Mouse (Mus musculus) stomach, embryonic 15.5 days (tissue): ENCODE results near the gene Crip3. TPM values are rescaled to one million over a fixed set of nuclear protein-coding genes. Genes with fewer than 3 reads are reported as not detected.
A peak's percentile ranks its signal among the peaks of the same experiment; 100 is the strongest.

ENCODE experiments used
- ATAC-seq: fragments of 200-750 bp; cut with Nextera tagmentation; 2 replicates; pipeline ENCODE4 v1.8.0; 2017; ENCODE audit warnings: low read depth, moderate number of reproducible peaks, moderate TSS enrichment; ENCODE audit not compliant: insufficient read depth, low FRiP score
- H3K27ac ChIP-seq: fragments of 300-500 bp; sonication (generic); 2 replicates; pipeline ENCODE4 v1.5.1; 2015; ENCODE audit warnings: mild to moderate bottlenecking, inconsistent platforms
- H3K27me3 ChIP-seq: fragments of 300-500 bp; sonication (generic); replicated peaks from 2 replicates; pipeline ENCODE4 v1.6.1; 2015; ENCODE audit warnings: inconsistent platforms
- H3K36me3 ChIP-seq: fragments of 300-500 bp; sonication (generic); 2 replicates; pipeline ENCODE4 v1.6.1; 2015; ENCODE audit warnings: inconsistent platforms
- H3K4me1 ChIP-seq: fragments of 300-500 bp; sonication (generic); 2 replicates; pipeline ENCODE4 v1.6.1; 2015; ENCODE audit warnings: inconsistent platforms
- H3K4me2 ChIP-seq: fragments of 300-500 bp; sonication (generic); 2 replicates; pipeline ENCODE4 v1.6.1; 2015; ENCODE audit warnings: mild to moderate bottlenecking, inconsistent platforms
- H3K4me3 ChIP-seq: fragments of 300-500 bp; sonication (generic); replicated peaks from 2 replicates; pipeline ENCODE4 v1.5.1; 2015; ENCODE audit warnings: inconsistent platforms
- H3K9ac ChIP-seq: fragments of 300-500 bp; sonication (generic); 2 replicates; pipeline ENCODE4 v1.6.1; 2015; ENCODE audit warnings: inconsistent platforms
- H3K9me3 ChIP-seq: fragments of 300-500 bp; sonication (generic); 2 replicates; pipeline ENCODE4 v1.6.1; 2016; ENCODE audit warnings: inconsistent platforms
- WGBS: fragments of 180-500 bp; shearing (Covaris S2); methylation state at CpG from one replicate; pipeline ENCODE4 v1.1.7; 2015; 5-methylcytosine and 5-hydroxymethylcytosine counted together
- polyA plus RNA-seq: library from polyadenylated mRNA; unstranded; fragments of >200 nt; fragmentation: Nextera tagmentation; extraction: Ambion mirVana; gene quantifications from 2 replicates; pipeline ENCODE4 v1.2.1, GENCODE M21; 2015

Crip3 gene
- polyA plus RNA-seq, result 1.3 and 1.9 TPM in 2 replicates

GRCm38 (mm10) chr17:46428761-46429414 lies at the start of gene Crip3:
Gene Crip3 (plus strand): TSS chr17:46428926.
- no peaks in the 10 kb centered on the region for H3K36me3 ChIP-seq
- H3K4me3 ChIP-seq, result peak within 1 kb of the TSS; percentile 9; the same call in 1 of the 2 replicates
- H3K9me3 ChIP-seq, result no peaks in the 10 kb centered on the region
- peaks cover 7% of the 10 kb centered on the region; the same call in 1 of the 2 replicates for H3K4me1 ChIP-seq
- no peak for ATAC-seq
- no peak within 1 kb of the TSS for H3K9ac ChIP-seq
- no peak within 1 kb of the TSS for H3K27ac ChIP-seq
- 10% methylated on average over 18 of the region's 18 CpGs for WGBS
- H3K27me3 ChIP-seq, result no peaks in the 10 kb centered on the region
- peak within 1 kb of the TSS; percentile 45 for H3K4me2 ChIP-seq

- H3K27me3 ChIP-seq, result no peaks in the 10 kb centered on the region
- H3K9ac ChIP-seq, result peak within 1 kb of the TSS; percentile 68
- peaks cover 8% of the 10 kb centered on the region; the same call in 1 of the 2 replicates for H3K4me1 ChIP-seq
- H3K27ac ChIP-seq, result peak within 1 kb of the TSS; percentile 86
- under 1% methylated on average over 78 of the region's 105 CpGs for WGBS
- peak within 1 kb of the TSS; percentile 68 for H3K4me3 ChIP-seq
- 0 out of 2 replicates have a peak, but pooled peaks cover 5% of the 10 kb centered on the region for H3K36me3 ChIP-seq
- ATAC-seq, result peak; percentile 99
- H3K4me2 ChIP-seq, result peak within 1 kb of the TSS; percentile 79
- no peaks in the 10 kb centered on the region for H3K9me3 ChIP-seq
Measured at GRCm38 (mm10) chr17:46383294-46384060, 45.2 kb upstream of the Crip3 start, which contains the start of gene Zfp318. Gene Zfp318 (plus strand): TSS chr17:46383731.

GRCm38 (mm10) chr17:46384061-46384801 lies 44.5 kb upstream of the Crip3 start:
- no peak for ATAC-seq
- H3K4me3 ChIP-seq, result peak overlapping the region; percentile 68
- peaks cover 8% of the 10 kb centered on the region; the same call in 1 of the 2 replicates for H3K36me3 ChIP-seq
- H3K9me3 ChIP-seq, result no peaks in the 10 kb centered on the region
- H3K27ac ChIP-seq, result peak overlapping the region; percentile 86
- peaks cover 8% of the 10 kb centered on the region; the same call in 1 of the 2 replicates for H3K4me1 ChIP-seq
- H3K27me3 ChIP-seq, result no peaks in the 10 kb centered on the region
- WGBS, result under 1% methylated on average over 51 of the region's 70 CpGs
- peak overlapping the region; percentile 68 for H3K9ac ChIP-seq
- H3K4me2 ChIP-seq, result peak overlapping the region; percentile 79

GRCm38 (mm10) chr17:46388200-46388599 lies 40.5 kb upstream of the Crip3 start:
- 77% methylated on average over 3 of the region's 3 CpGs for WGBS
- Histone ChIP-seq H3K4me2 (no peak overlapping the region), H3K27me3 (no peaks in the 10 kb centered on the region), H3K9me3 (no peaks in the 10 kb centered on the region), H3K4me1 (peaks cover 8% of the 10 kb centered on the region; the same call in 1 of the 2 replicates), H3K4me3 (no peak overlapping the region), H3K27ac (no peak overlapping the region), H3K9ac (no peak overlapping the region), H3K36me3 (peaks cover 8% of the 10 kb centered on the region; the same call in 1 of the 2 replicates)
- ATAC-seq, result no peak

- Histone ChIP-seq H3K4me3 (no peak overlapping the region), H3K27ac (no peak overlapping the region), H3K4me1 (no peaks in the 10 kb centered on the region), H3K36me3 (peaks cover 9% of the 10 kb centered on the region; the same call in 1 of the 2 replicates), H3K9ac (no peak overlapping the region), H3K9me3 (no peaks in the 10 kb centered on the region), H3K4me2 (no peak overlapping the region), H3K27me3 (no peaks in the 10 kb centered on the region)
- 36% methylated on average over 2 of the region's 2 CpGs for WGBS
- no peak for ATAC-seq
Measured at GRCm38 (mm10) chr17:46393012-46393411, 35.7 kb upstream of the Crip3 start.

GRCm38 (mm10) chr17:46394631-46395030 lies 34.1 kb upstream of the Crip3 start:
- 91% methylated on average over 1 of the region's 1 CpGs for WGBS
- H3K4me2 ChIP-seq, result no peak overlapping the region
- no peak overlapping the region for H3K27ac ChIP-seq
- H3K36me3 ChIP-seq, result peaks cover 11% of the 10 kb centered on the region
- ATAC-seq, result no peak
- H3K9ac ChIP-seq, result no peak overlapping the region
- H3K27me3 ChIP-seq, result no peaks in the 10 kb centered on the region
- H3K4me3 ChIP-seq, result no peak overlapping the region
- H3K4me1 ChIP-seq, result no peaks in the 10 kb centered on the region
- no peaks in the 10 kb centered on the region for H3K9me3 ChIP-seq

- WGBS, result 22% methylated on average over 3 of the region's 3 CpGs
- no peak overlapping the region for H3K4me3 ChIP-seq
- ATAC-seq, result no peak
- no peak overlapping the region for H3K4me2 ChIP-seq
- H3K36me3 ChIP-seq, result peaks cover 26% of the 10 kb centered on the region
- no peak overlapping the region for H3K9ac ChIP-seq
- H3K9me3 ChIP-seq, result no peaks in the 10 kb centered on the region
- H3K27me3 ChIP-seq, result no peaks in the 10 kb centered on the region
- H3K27ac ChIP-seq, result no peak overlapping the region
- H3K4me1 ChIP-seq, result no peaks in the 10 kb centered on the region
Measured at GRCm38 (mm10) chr17:46408478-46408877, 20.2 kb upstream of the Crip3 start.

GRCm38 (mm10) chr17:46418628-46419027 lies 10.1 kb upstream of the Crip3 start:
- Histone ChIP-seq H3K4me3 (no peak overlapping the region), H3K27ac (no peak overlapping the region), H3K36me3 (0 out of 2 replicates have a peak, but pooled peaks cover 3% of the 10 kb centered on the region), H3K4me2 (no peak overlapping the region), H3K9ac (no peak overlapping the region), H3K27me3 (no peaks in the 10 kb centered on the region), H3K9me3 (no peaks in the 10 kb centered on the region), H3K4me1 (no peaks in the 10 kb centered on the region)
- ATAC-seq, result no peak
- 67% methylated on average over 5 of the region's 5 CpGs for WGBS

- H3K27ac ChIP-seq, result no peak overlapping the region
- no peak for ATAC-seq
- no peak overlapping the region for H3K4me3 ChIP-seq
- H3K9me3 ChIP-seq, result no peaks in the 10 kb centered on the region
- H3K27me3 ChIP-seq, result no peaks in the 10 kb centered on the region
- H3K36me3 ChIP-seq, result 0 out of 2 replicates have a peak, but pooled peaks cover 3% of the 10 kb centered on the region
- no peak overlapping the region for H3K4me2 ChIP-seq
- no peaks in the 10 kb centered on the region for H3K4me1 ChIP-seq
- H3K9ac ChIP-seq, result no peak overlapping the region
Measured at GRCm38 (mm10) chr17:46419717-46420116, 9.0 kb upstream of the Crip3 start.

- ATAC-seq, result no peak
- no peaks in the 10 kb centered on the region for H3K9me3 ChIP-seq
Measured at GRCm38 (mm10) chr17:46426496-46426895, 2.2 kb upstream of the Crip3 start.

GRCm38 (mm10) chr17:46433627-46434026 lies 4.9 kb downstream of the Crip3 start:
- Histone ChIP-seq H3K4me3 (no peak overlapping the region; the same call in 1 of the 2 replicates), H3K36me3 (no peaks in the 10 kb centered on the region), H3K9ac (no peak overlapping the region), H3K27ac (no peak overlapping the region), H3K27me3 (peaks cover 8% of the 10 kb centered on the region; the same call in 1 of the 2 replicates), H3K9me3 (no peaks in the 10 kb centered on the region), H3K4me1 (peaks cover 10% of the 10 kb centered on the region; the same call in 1 of the 2 replicates), H3K4me2 (peak overlapping the region; percentile 49)
- ATAC-seq, result no peak
- WGBS, result 4% methylated on average over 17 of the region's 17 CpGs

More at GRCm38 (mm10) chr17:46426496-46426895, 2.2 kb upstream of the Crip3 start:
- Histone ChIP-seq H3K27me3 (no peaks in the 10 kb centered on the region), H3K4me2 (no peak overlapping the region), H3K4me1 (peaks cover 3% of the 10 kb centered on the region; the same call in 1 of the 2 replicates), H3K4me3 (no peak overlapping the region), H3K36me3 (no peaks in the 10 kb centered on the region), H3K9ac (no peak overlapping the region), H3K27ac (no peak overlapping the region)
